Mouse (Mus musculus) adipocyte (in vitro differentiated cells): Measurements from ENCODE around the gene Psmd9.
A peak's percentile ranks its signal among the peaks of the same experiment; 100 is the strongest.

Experiments
- DNase-seq: peaks from one replicate; pipeline ENCODE4 v3.0.0-alpha.2; 2016; ENCODE audit warnings: low spot score

Psmd9 gene

DNA sequence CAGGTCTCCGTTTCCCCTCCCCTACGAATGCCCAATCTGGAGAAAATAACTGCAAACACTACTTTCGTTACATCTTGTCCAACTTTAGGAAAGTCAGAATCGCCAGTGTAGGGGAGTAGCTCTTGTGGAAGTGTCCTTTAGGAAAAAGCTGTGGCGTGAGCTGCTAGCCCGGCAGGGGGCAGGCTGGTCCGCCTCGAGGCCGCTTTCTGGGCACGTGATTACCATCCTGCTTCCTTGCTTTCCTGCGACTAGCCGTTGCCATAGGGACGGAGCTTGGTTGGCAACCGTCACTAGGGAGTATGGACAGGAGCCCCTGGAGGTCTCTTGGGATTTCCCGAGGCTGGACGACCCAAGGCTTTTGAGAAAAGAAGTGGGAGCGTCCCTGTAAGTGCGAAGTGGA, 82.6 kb downstream of the Psmd9 start, which contains the start of gene Wdr66:
TSS of gene Wdr66 (plus strand) at position 269 of the 400 bp plus-strand sequence.
- DNase-seq, result peak; percentile 37

DNA sequence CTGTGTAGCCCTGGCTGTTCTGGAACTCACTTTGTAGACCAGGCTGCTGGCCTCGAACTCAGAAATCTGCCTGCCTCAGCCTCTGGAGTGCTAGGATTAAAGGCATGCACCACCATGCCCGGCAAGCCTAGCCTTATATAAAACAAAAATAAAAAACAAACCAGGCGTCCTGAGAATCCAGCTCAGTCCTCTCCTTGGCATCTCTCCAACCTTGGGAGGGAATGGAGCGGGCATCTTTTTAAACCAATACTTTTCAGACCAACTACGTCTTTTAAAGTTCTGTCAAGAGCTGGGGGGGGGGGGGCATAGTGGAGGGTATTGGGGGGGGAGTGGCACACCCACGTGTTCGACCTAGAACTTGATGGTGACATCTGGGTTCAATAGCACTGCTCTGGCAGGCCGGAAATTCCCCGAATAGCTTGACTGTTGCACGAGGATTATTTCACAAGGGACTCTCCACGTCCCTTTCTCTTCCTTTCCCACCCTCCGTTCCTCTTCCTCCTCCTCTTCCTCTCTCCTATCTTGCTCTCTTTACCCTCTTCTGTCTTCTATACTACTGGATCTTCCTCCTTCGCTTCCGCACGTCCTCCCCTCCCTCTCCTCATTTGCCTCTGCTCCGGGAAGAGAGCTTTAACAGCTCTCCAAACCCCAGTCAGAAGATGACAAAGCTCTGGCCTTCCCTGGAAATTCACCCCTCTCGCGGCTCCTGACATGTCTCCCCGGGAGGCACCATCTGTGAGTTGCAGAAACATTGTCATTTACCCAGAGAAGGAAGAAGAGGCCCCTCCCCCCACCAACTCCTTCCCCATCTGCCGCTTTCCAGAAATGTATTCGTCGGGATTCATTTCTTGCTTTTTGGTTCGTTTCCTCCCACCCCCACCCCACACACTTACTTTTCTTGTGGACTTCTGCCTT, 87.9 kb downstream of the Psmd9 start:
- peak; percentile 32 for DNase-seq

DNA sequence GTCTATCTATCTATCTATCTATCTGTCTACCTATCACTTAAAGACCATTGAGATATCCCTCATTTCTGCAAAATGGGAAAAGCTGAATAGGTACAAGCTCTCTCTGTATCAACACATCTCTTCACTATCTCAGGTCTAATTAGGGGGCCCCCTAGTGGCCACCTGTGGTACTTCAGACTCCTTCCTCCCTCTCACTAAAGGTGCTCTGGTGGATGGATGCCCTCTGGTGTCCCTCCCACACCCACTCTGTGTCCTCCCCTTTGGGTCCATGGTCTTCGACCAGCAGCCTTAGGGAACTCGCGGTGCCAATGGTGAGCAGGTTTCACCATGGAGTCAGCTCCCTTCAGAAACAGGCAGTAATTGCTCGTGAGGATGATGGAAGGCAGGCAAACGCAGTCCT, 89.8 kb downstream of the Psmd9 start:
- DNase-seq, result peak; percentile 28

- DNase-seq, result no peak
Measured at GRCm38 (mm10) chr5:123260698-123261097, 91.5 kb downstream of the Psmd9 start.

DNA sequence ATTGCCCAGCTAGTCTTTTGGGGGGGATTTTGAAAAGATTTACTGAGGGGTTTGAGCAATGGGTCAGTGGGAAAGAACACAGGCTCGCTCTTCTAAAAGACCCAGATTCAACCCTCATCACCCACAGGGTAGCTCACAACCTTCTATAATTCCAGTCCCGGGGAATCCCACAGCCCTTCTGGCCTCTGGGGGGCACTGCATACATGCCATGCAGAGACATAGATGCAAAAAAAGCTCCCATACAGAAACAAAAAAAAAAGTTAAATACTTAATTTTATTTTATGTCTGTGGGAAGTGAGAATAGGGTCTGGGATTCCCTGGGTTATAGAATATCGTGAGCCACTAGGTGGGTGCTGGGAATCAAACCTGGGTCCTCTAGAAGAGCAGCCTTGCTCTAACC, 97.7 kb downstream of the Psmd9 start:
- DNase-seq, result no peak

DNA sequence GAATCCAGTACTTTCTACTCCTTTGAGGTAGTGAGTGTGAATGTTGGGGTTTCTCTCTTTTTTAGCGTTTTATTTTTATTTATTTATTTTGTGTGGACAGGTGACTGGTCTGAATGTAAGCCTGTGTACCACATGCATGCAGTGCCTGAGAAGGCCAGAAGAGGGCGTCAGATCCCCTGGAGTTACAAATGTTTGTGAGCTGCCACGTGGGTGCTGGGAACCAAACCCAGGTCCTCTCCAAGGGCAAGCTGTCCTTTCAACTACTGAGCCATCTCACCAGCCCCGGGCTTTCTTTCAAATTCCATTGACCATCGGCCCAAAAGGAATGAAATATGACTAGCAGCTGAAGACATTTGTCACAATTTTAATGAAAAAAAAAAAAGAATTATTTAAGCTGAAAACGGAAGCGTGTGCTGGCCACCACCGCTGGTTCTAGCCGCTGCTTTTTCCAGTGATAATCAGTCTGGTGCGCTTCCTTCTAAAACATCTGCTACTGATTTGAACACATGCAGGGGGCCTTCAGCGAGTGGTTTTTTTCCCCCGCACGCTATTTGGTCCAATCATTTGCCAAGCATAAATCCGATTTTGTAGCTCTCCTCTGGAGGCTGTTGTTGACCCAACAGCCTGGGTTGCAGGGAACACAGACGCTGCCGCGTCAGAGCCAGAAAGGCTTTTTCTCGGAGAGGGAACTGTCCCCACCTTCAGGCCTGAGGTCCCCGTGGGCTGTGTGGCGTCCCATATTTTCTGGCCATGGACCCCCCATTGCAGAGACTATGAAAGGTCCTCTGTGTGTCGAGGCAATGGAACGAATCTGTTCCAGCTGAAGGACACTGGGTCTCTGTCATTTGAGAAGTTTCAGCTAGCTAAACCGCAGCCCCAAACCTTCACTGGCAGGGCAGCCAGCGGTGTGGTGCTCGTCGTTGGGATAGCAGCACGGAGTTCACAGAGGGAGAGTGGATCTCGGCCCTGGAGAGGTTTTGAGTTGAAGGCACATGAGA, 99.6 kb downstream of the Psmd9 start:
- DNase-seq, result no peak

GRCm38 (mm10) chr5:123270917-123271316, 101.7 kb downstream of the Psmd9 start:
- DNase-seq, result no peak

DNA sequence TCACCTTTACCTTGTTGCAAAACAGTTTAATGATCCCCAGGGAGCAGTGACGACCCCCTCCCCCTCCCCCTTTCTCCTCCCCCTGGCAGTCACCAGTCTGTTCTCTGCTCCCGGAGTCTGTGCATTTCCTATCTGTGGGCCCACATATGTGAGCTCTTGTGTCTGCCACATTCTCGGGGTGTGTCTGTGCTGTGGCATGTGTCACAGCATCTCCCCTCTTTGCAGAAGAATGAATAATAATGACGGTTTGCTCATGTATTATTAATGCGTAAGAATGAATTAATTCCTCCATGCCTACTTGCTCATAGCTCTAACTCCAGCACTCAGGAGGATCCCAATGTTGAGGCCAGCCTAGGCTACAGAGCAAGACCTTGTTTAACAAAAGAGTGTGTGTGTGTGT, 103.7 kb downstream of the Psmd9 start:
- no peak for DNase-seq

DNA sequence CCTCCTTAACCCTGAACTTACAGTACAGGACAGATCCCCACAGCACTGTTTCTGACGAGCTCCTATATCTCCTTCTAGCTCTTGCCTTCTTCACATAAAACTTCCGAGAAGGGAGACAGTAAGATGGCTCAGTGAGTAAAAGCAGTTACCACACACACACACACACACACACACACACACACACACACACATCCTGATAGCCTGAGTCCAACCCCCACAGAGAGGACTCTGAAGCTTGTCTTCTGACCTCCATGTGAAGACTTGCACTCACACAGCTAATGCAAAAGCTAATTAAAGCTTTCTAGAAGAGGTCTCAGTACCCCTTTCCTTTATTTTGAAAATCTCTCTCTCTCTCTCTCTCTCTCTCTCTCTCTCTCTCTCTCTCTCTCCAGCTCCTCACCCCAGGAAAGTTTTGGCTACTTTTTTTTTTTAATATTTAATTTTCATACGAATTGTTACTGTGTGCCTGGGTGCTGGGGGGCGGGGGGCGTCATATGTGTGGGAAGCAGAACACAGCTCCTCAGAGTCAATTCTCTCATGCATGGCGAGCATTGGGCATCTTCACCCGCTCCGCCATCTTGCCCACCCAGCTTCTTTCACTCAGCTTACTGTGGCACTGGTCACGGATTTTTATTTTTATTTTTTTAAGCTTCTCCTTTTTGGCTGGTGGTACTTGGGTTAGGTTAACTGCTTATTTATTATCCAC, 107.6 kb downstream of the Psmd9 start:
- DNase-seq, result no peak

DNA sequence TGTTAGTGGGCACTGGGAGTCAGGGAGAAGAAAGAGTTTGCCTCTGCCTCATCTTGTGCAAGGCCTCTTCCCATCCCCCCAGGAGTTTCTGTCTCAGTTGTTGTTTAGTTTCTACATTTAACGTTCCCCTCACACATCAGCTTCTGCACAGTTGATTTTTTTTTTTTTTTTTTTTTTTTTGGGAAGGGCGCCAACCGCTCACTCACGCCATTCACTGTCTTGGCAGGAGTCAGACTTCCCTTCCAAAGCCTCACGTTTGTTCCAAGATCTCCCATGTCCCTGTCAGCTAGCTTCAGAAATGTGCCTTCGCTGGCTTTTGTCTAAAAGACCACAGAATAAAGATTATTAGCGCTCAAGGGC, 108.1 kb downstream of the Psmd9 start:
- DNase-seq, result peak; percentile 88

DNA sequence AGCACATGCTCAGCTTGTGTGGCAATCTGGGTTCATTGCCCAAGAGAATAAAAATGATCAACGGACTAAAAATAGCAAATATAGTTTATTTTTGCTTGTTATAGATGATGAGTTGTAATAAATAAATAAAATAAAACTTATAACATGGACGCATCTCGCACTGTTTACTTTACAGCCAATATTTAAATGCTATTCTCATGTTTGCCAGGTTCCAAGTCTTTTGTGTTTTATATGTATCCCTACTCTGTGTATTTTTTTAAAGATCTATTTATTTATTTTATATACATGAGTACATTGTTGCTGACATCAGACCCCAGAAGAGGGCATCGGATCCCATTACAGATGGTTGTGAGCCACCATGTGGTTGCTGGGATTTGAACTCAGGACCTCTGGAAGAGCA, 108.5 kb downstream of the Psmd9 start:
- DNase-seq, result no peak

DNA sequence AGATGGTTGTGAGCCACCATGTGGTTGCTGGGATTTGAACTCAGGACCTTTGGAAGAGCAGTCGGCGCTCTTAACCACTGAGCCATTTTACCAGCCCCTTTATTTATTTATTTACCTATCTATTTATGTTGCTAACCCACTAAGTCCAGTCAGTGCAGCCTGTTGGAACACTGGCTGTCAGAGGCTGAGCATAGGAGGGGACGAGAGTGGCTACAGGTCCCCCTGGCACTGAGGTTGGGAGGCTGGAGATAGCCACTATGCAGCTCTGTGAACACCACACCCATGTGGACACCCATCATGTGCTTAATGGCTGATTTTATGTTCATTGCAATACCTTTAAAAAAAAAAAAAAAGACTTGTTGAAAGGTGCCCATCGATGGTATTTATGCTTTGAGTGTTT, 110.0 kb downstream of the Psmd9 start:
- no peak for DNase-seq

- no peak for DNase-seq
Measured at GRCm38 (mm10) chr5:123281336-123282136, 112.3 kb downstream of the Psmd9 start.

DNA sequence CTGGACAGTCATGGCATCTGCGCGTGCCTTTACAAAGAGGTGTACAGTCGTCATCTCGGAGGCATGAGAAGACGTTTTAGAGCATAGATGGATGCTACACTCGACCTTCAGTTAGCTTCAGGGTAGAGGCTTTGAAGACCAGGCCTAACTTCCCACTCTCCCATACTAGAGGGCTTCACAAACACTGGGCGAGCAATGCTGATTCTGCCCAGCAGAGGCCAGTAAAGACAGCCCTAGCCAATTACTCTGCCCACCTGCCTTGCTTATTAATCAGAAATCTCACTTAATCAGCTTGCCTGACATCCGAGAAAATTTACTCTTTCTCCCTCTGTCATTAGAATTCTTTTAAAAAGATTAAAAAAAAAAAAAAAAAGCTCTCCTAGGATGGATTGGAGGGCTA, 116.0 kb downstream of the Psmd9 start:
- DNase-seq, result peak; percentile 30

GRCm38 (mm10) chr5:123288079-123288478, 118.9 kb downstream of the Psmd9 start:
- DNase-seq, result no peak

- peak; percentile 31 for DNase-seq
Measured at GRCm38 (mm10) chr5:123294653-123295052, 125.4 kb downstream of the Psmd9 start.

DNA sequence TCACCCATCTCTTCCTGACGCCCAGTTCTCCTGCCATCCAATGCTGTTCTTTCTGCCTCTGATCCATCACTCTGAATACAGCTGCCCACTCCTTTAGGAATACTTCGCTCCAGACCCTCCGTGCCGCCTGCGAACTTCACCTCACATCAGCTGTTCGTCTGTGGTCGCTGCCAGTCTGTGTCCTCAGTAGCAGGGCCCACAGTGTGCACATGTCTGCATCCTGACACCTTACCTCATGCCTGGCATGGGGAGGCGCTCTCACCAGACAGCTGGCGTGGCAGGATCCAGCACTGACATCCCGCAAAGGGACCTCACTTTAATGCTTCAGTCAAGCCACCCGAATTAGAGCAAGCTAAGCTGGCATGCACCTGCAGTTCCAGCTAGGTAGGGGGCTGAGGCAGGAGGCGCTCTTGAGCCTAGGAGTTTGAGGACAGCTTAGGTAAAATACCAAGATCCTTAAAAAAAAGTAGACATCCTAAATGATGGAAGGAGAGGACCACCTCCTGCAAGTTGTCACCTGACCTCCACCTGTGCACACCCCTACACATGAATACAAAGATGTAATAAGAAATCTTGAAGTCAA, 127.1 kb downstream of the Psmd9 start:
- DNase-seq, result no peak

DNA sequence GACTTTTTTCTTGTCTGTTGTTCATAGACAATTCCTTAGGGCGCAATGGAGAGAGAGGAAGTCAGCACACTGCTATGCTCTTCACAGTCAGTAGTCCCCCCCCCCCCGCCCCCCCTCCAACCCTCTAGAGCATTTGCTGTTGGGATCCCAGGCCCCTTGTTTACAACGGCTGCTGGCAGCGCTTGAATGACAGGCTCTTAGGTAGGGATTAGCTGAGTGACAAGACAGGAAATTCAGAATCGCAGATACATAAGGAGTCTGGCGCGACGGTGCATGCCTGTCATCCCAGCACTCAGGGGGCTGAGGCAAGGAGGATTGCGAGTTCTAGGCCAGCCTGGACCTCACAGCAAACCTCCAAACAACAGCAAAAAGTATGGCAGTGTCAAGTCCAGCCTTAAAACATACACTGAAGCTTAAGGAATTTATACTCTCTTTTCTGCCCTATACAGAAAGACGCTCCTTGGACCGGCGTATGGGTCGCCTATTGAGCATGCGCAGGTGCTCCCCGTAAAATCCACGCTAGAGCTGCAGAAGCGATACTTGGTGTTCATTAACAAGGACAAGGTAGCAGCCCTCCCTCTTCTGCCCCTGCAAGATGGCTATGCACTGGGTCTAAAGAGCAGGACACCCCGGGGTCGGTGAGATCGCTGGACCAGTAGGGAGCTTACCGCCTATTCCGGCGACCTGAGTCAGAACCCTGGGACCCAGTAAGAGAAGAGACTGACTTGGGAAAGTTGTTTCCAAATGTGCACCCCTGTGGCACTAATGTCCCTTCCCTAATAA, 128.0 kb downstream of the Psmd9 start:
- DNase-seq, result no peak

DNA sequence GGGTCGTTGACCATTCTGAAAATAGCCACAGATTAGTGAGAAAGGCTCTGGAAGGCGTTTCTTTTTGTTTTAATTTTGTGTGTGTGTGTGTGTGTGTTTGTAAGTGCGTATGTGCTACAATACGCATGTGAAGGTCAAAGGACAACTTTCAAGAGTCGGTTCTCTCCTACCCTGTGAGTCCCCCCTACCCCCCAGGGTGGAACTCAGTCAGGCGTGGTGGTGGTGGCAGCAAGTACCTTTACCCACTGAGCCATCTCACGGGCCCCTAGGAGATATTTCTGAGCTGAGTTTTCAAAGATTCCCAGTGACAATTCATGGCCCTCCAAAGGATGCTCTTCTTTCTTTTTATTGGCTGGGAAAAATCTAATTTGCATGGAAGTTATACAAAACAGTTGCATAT, 128.6 kb downstream of the Psmd9 start:
- DNase-seq, result no peak

DNA sequence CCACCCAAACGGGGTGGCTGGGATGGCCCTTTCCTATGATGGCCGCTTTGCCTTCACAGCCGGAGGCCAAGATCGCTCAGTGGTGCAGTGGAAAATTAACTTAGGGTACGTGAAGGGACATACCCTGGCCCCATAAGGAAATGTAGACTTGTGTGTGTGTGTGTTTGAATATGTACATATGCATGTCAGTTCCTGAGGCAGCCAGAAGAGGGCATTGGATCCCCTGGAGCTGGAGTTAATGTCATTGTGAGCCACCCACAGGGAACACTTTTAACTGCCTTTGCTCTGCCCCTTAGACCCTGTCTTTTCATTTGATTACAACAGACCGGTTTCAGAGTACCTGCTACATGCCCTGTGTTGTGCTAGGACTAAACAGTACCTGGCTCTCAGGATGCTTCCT, 129.3 kb downstream of the Psmd9 start:
- DNase-seq, result no peak
